Mouse (Mus musculus): ENCODE measurements at regions not wholly inside any gene's neighbourhood (a gene's known extent, or its start where the extent isn't known, plus 50 kb on each side); places are given as distances from the start of the nearest gene placed in this dataset.

- Histone ChIP-seq H3K27me3 (ENCODE audit: control insufficient read depth, insufficient read depth, low read length) (no peaks in the 10 kb centered on the region), H3K4me2 (ENCODE audit: low read depth, severe bottlenecking) (peak overlapping the region; percentile 64; the same call in 1 of the 2 replicates), H3K4me1 (ENCODE audit: control insufficient read depth, insufficient read depth, low read length) (peaks cover 63% of the 10 kb centered on the region), H3K9ac (ENCODE audit: low read length) (peak overlapping the region; percentile 9; the same call in 1 of the 2 replicates), H3K9me3 (ENCODE audit: control insufficient read depth, low read length) (no peaks in the 10 kb centered on the region), H3K4me3 (ENCODE audit: low read depth, low read length) (no peak overlapping the region), H3K36me3 (ENCODE audit: control insufficient read depth, insufficient read depth, low read length) (no peaks in the 10 kb centered on the region), H3K27ac (replicated peaks; ENCODE audit: low read depth, low read length) (peak overlapping the region; percentile 98; the same call in 1 of the 2 replicates)
- 61% methylated on average over 4 of the region's 4 CpGs for WGBS
- ATAC-seq (ENCODE audit: insufficient number of reproducible peaks, low FRiP score, low TSS enrichment, low read depth) (no peak), DNase-seq (ENCODE audit: low spot score) (no peak)
These were observed 87.6 kb downstream of the 1700001O22Rik start for GRCm38 (mm10) chr2:30715720-30716310.

DNA sequence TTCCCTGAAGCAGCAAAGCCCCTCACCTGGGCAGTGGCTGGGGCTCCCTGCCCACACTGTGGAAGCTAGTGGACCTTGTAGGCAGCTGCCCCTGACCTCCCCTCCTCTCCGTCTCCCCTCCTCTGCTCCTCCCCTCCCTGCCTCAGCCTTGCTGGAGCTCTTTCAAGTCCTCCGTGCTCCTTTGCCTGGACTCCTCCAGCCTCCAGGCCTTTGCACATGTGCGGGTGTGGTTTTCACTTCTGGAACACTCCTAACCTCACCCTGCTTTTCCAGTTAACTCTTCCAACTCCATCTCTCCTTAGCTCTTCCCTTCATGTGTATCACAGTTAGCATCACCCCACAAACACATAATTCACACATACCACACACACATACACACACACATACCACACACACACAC lies 89.9 kb downstream of the 1700001O22Rik start:
- DNase-seq (ENCODE audit: low spot score), result no peak
- WGBS, result 13% methylated on average over 3 of the region's 3 CpGs
- 0 out of 2 replicates have a peak overlapping the region, but pooled peaks have one; percentile 38 for H3K27ac ChIP-seq (replicated peaks; ENCODE audit: low read depth, low read length)
- no peak overlapping the region for H3K4me2 ChIP-seq (ENCODE audit: low read depth, severe bottlenecking)
- H3K4me1 ChIP-seq (ENCODE audit: control insufficient read depth, insufficient read depth, low read length), result peaks cover 56% of the 10 kb centered on the region
- H3K9me3 ChIP-seq (ENCODE audit: control insufficient read depth, low read length), result no peaks in the 10 kb centered on the region
- H3K36me3 ChIP-seq (ENCODE audit: control insufficient read depth, insufficient read depth, low read length), result no peaks in the 10 kb centered on the region
- H3K4me3 ChIP-seq (ENCODE audit: low read depth, low read length), result no peak overlapping the region
- no peaks in the 10 kb centered on the region for H3K27me3 ChIP-seq (ENCODE audit: control insufficient read depth, insufficient read depth, low read length)
- no peak for ATAC-seq (ENCODE audit: insufficient number of reproducible peaks, low FRiP score, low TSS enrichment, low read depth)
- H3K9ac ChIP-seq (ENCODE audit: low read length), result 0 out of 2 replicates have a peak overlapping the region, but pooled peaks have one; percentile 19

DNA sequence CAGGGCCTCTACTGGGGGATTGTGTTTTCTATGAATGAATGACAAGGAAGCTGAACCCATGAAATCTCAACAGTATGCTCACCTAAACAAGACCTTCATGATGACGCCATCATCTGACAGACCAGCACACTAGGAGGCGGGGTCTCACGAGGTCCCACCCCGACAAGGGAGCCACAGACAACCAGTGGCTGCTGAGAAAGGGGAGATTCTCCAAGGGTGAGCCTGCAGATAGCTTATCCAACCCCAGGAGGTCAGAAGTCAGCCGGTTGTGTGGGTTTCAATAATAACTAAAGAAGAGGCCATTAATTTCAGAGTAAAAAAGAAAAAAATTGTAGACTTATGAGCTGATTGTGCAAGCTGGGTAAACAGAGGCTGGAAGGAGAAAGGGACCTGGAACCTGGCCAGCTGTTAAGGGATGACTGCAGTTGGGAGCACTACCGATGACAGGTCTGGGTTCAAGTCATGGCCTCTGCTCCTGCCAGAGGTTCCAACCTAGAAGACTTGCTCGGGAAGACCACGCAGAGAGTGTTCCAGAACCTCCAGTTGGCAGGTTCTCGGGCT lies 90.5 kb downstream of the 1700001O22Rik start:
- Histone ChIP-seq H3K4me2 (ENCODE audit: low read depth, severe bottlenecking) (no peak overlapping the region), H3K36me3 (ENCODE audit: control insufficient read depth, insufficient read depth, low read length) (no peaks in the 10 kb centered on the region), H3K27me3 (ENCODE audit: control insufficient read depth, insufficient read depth, low read length) (no peaks in the 10 kb centered on the region), H3K4me3 (ENCODE audit: low read depth, low read length) (no peak overlapping the region), H3K9me3 (ENCODE audit: control insufficient read depth, low read length) (no peaks in the 10 kb centered on the region), H3K9ac (ENCODE audit: low read length) (no peak overlapping the region), H3K27ac (replicated peaks; ENCODE audit: low read depth, low read length) (no peak overlapping the region), H3K4me1 (ENCODE audit: control insufficient read depth, insufficient read depth, low read length) (peaks cover 55% of the 10 kb centered on the region)
- 67% methylated on average over 9 of the region's 9 CpGs for WGBS
- no peak for ATAC-seq (ENCODE audit: insufficient number of reproducible peaks, low FRiP score, low TSS enrichment, low read depth)
- no peak for DNase-seq (ENCODE audit: low spot score)

GRCm38 (mm10) chr2:30711853-30712498 lies 91.5 kb downstream of the 1700001O22Rik start:
- Histone ChIP-seq H3K4me1 (ENCODE audit: control insufficient read depth, insufficient read depth, low read length) (peaks cover 55% of the 10 kb centered on the region), H3K27ac (replicated peaks; ENCODE audit: low read depth, low read length) (peak overlapping the region; percentile 84), H3K9me3 (ENCODE audit: control insufficient read depth, low read length) (no peaks in the 10 kb centered on the region), H3K9ac (ENCODE audit: low read length) (peak overlapping the region; percentile 78), H3K27me3 (ENCODE audit: control insufficient read depth, insufficient read depth, low read length) (no peaks in the 10 kb centered on the region), H3K36me3 (ENCODE audit: control insufficient read depth, insufficient read depth, low read length) (no peaks in the 10 kb centered on the region), H3K4me3 (ENCODE audit: low read depth, low read length) (peak overlapping the region; percentile 47), H3K4me2 (ENCODE audit: low read depth, severe bottlenecking) (peak overlapping the region; percentile 88)
- no peak for ATAC-seq (ENCODE audit: insufficient number of reproducible peaks, low FRiP score, low TSS enrichment, low read depth)
- WGBS, result 0% methylated on average over 63 of the region's 63 CpGs
- DNase-seq (ENCODE audit: low spot score), result peak; percentile 75

GRCm38 (mm10) chr2:30711476-30711852 lies 92.0 kb downstream of the 1700001O22Rik start:
- 7% methylated on average over 15 of the region's 15 CpGs for WGBS
- H3K27ac ChIP-seq (replicated peaks; ENCODE audit: low read depth, low read length), result peak overlapping the region; percentile 84
- H3K4me2 ChIP-seq (ENCODE audit: low read depth, severe bottlenecking), result peak overlapping the region; percentile 88
- no peaks in the 10 kb centered on the region for H3K36me3 ChIP-seq (ENCODE audit: control insufficient read depth, insufficient read depth, low read length)
- peak overlapping the region; percentile 47 for H3K4me3 ChIP-seq (ENCODE audit: low read depth, low read length)
- ATAC-seq (ENCODE audit: insufficient number of reproducible peaks, low FRiP score, low TSS enrichment, low read depth) (no peak), DNase-seq (ENCODE audit: low spot score) (peak; percentile 62)
- peaks cover 53% of the 10 kb centered on the region for H3K4me1 ChIP-seq (ENCODE audit: control insufficient read depth, insufficient read depth, low read length)
- H3K27me3 ChIP-seq (ENCODE audit: control insufficient read depth, insufficient read depth, low read length), result no peaks in the 10 kb centered on the region
- peak overlapping the region; percentile 78 for H3K9ac ChIP-seq (ENCODE audit: low read length)
- H3K9me3 ChIP-seq (ENCODE audit: control insufficient read depth, low read length), result no peaks in the 10 kb centered on the region

DNA sequence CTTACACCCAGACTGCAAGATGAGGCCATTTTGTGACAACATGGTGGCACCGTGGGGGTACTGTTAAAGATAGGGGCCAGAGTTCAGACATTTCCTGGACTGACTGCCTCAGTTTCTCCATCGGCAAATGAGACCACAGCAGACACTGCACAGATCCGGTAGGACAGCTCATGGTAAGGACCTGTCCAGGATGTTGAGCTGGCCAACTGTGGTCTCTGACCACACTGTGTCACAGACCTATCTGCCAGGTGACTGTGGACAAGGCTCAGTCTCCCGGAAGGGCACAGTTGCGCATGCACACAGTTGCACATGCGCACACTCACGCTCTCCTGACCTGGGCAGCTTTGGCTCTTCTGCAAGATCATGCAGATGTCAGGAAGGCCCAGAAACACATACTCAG lies 92.6 kb downstream of the 1700001O22Rik start:
- 96% methylated on average over 7 of the region's 7 CpGs for WGBS
- Histone ChIP-seq H3K9me3 (ENCODE audit: control insufficient read depth, low read length) (no peaks in the 10 kb centered on the region), H3K9ac (ENCODE audit: low read length) (no peak overlapping the region), H3K4me1 (ENCODE audit: control insufficient read depth, insufficient read depth, low read length) (peaks cover 53% of the 10 kb centered on the region), H3K36me3 (ENCODE audit: control insufficient read depth, insufficient read depth, low read length) (no peaks in the 10 kb centered on the region), H3K4me3 (ENCODE audit: low read depth, low read length) (no peak overlapping the region), H3K27ac (replicated peaks; ENCODE audit: low read depth, low read length) (peak overlapping the region; percentile 84; the same call in 1 of the 2 replicates), H3K4me2 (ENCODE audit: low read depth, severe bottlenecking) (no peak overlapping the region), H3K27me3 (ENCODE audit: control insufficient read depth, insufficient read depth, low read length) (no peaks in the 10 kb centered on the region)
- DNase-seq (ENCODE audit: low spot score), result no peak
- ATAC-seq (ENCODE audit: insufficient number of reproducible peaks, low FRiP score, low TSS enrichment, low read depth), result no peak

DNA sequence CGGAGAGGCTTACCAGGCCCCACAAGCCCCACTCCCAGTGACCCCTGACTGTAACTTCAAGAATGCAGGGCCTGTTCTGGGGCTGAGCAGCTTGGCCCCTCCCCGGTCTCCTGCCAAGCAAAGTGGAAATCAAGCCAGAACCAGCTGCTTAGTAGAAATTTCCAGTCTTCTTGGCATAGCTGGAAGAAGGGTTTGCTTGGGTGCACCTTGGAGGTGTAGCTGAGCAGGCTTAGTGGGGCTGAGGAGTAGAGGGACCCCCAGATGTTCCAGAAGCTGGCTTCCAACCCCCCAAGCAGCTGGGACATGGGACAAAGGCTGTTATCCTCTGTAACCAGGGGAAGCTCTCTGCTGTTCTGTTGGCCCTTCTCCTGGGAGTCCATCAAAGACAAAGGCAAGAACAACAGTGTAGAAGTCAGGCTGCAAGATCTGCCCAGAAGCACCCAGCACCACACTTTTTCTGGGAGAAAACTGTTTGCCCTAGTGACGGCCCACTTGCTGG lies 94.0 kb downstream of the 1700001O22Rik start:
- H3K9ac ChIP-seq (ENCODE audit: low read length), result 0 out of 2 replicates have a peak overlapping the region, but pooled peaks have one; percentile 14
- 51% methylated on average over 3 of the region's 3 CpGs for WGBS
- no peak overlapping the region for H3K4me2 ChIP-seq (ENCODE audit: low read depth, severe bottlenecking)

DNA sequence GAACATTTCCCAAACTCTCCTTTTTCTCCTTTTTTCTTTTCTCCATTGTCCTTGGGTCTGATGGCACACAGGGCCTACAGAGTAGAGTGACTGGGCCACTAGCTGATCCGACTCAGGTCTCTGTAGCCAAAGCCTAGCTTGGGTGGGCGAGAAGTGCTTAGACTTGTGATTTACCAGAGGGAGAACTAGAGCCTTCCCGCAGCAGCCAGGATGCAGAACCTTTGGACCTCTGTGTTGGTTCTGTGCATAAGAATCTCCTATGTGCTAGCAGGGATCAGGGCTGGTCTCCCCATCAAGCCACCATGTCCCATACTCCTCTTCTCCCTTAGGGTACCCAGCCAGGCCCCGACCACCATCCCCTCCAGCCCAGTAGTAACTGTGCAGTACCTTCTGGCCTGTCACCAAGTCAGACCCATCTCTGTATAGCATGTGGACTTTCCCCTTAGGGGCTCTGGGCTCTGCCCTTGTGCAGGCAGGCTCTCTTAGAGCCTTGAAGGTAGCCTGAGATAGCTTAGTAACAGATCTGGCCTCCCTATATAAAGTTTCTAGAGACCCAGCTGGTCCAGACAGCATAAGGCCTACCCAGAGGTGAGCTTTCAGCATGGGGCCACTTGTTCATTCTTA lies 94.6 kb downstream of the 1700001O22Rik start:
- WGBS, result 64% methylated on average over 4 of the region's 4 CpGs
- no peak for DNase-seq (ENCODE audit: low spot score)
- Histone ChIP-seq H3K36me3 (ENCODE audit: control insufficient read depth, insufficient read depth, low read length) (no peaks in the 10 kb centered on the region), H3K4me1 (ENCODE audit: control insufficient read depth, insufficient read depth, low read length) (peaks cover 52% of the 10 kb centered on the region), H3K4me2 (ENCODE audit: low read depth, severe bottlenecking) (peak overlapping the region; percentile 66; the same call in 1 of the 2 replicates), H3K4me3 (ENCODE audit: low read depth, low read length) (no peak overlapping the region), H3K9me3 (ENCODE audit: control insufficient read depth, low read length) (no peaks in the 10 kb centered on the region), H3K27me3 (ENCODE audit: control insufficient read depth, insufficient read depth, low read length) (no peaks in the 10 kb centered on the region), H3K27ac (replicated peaks; ENCODE audit: low read depth, low read length) (peak overlapping the region; percentile 98), H3K9ac (ENCODE audit: low read length) (peak overlapping the region; percentile 76)
- ATAC-seq (ENCODE audit: insufficient number of reproducible peaks, low FRiP score, low TSS enrichment, low read depth), result no peak

More for the DNA sequence above, 94.0 kb downstream of the 1700001O22Rik start:
- Histone ChIP-seq H3K36me3 (ENCODE audit: control insufficient read depth, insufficient read depth, low read length) (no peaks in the 10 kb centered on the region), H3K27me3 (ENCODE audit: control insufficient read depth, insufficient read depth, low read length) (no peaks in the 10 kb centered on the region), H3K4me1 (ENCODE audit: control insufficient read depth, insufficient read depth, low read length) (peaks cover 52% of the 10 kb centered on the region), H3K27ac (replicated peaks; ENCODE audit: low read depth, low read length) (peak overlapping the region; percentile 98), H3K9me3 (ENCODE audit: control insufficient read depth, low read length) (no peaks in the 10 kb centered on the region), H3K4me3 (ENCODE audit: low read depth, low read length) (no peak overlapping the region)
- DNase-seq (ENCODE audit: low spot score) (peak; percentile 49), ATAC-seq (ENCODE audit: insufficient number of reproducible peaks, low FRiP score, low TSS enrichment, low read depth) (no peak)
